Comparison of ENCODE assay signal across 8 mouse cellular contexts in genomic region chr17:6399281-6400096, GRCm38 (mm10). TPM values are rescaled to one million over a fixed set of nuclear protein-coding genes. Genes with fewer than 3 reads are reported as not detected.
A peak's percentile ranks its signal among the peaks of the same experiment; 100 is the strongest.
DNase-seq lines count a peak whose midpoint lies in the region; ATAC-seq and TF ChIP-seq lines count a peak whose summit lies in the region.
"Not testable (repeated sequence)": the region's sequence is repeated elsewhere in the genome, so short reads cannot be mapped to it uniquely, and the experiment has no call there.

No protein-coding gene starts in this region.

- 26% methylated on average over 6 of the region's 13 CpGs for WGBS in forebrain, postnatal 0 days
- 23% methylated on average over 5 of the region's 13 CpGs for WGBS in hindbrain, embryonic 11.5 days
- WGBS in lung, postnatal 0 days = 17% methylated on average over 6 of the region's 13 CpGs
- 25% methylated on average over 6 of the region's 13 CpGs for whole genome bisulfite sequencing in stomach, embryonic 16.5 days

- not testable (repeated sequence) for H3K9ac ChIP-seq in forebrain, postnatal 0 days; hindbrain, embryonic 11.5 days (ENCODE audit: low read depth, low read length); lung, postnatal 0 days (replicated peaks; ENCODE audit: low read depth); stomach, embryonic 16.5 days (ENCODE audit: low read length)

- peak; percentile 94 for ATAC-seq in forebrain, postnatal 0 days
- ATAC-seq in hindbrain, embryonic 11.5 days (ENCODE audit: low FRiP score) = peak; percentile 91
- ATAC-seq in lung, postnatal 0 days = peak; percentile 89
- ATAC-seq in stomach, embryonic 16.5 days (ENCODE audit: insufficient read depth, low FRiP score) = peak; percentile 75; the same call in 1 of the 2 replicates

- H3K4me1 ChIP-seq in forebrain, postnatal 0 days (ENCODE audit: insufficient read depth); hindbrain, embryonic 11.5 days (replicated peaks; ENCODE audit: control insufficient read depth, insufficient read depth, low read length); lung, postnatal 0 days (ENCODE audit: insufficient read depth, low read depth, low read length); stomach, embryonic 16.5 days (ENCODE audit: control insufficient read depth, insufficient read depth, low read length): not testable (repeated sequence)

- DNase-seq in MN1 (ENCODE audit: low spot score) = peak; percentile 30
- peak; percentile 69 for DNase-seq in embryo, embryonic 11 days
- peak; percentile 47 for DNase-seq in forebrain, postnatal 0 days
- DNase-seq in hindbrain, embryonic 11.5 days (ENCODE audit: low spot score) = peak; percentile 71
- DNase-seq in kidney, postnatal 10 days = peak; percentile 14
- DNase-seq in lung, postnatal 0 days (ENCODE audit: low spot score) = peak; percentile 4
- peak; percentile 63 for DNase-seq in neural tube, embryonic 10.5 days (ENCODE audit: extremely low spot score, low spot score)

- not testable (repeated sequence) for H3K9me3 ChIP-seq in forebrain, postnatal 0 days (ENCODE audit: low read length); hindbrain, embryonic 11.5 days (ENCODE audit: control insufficient read depth, low read length); lung, postnatal 0 days (ENCODE audit: low read length); stomach, embryonic 16.5 days (replicated peaks; ENCODE audit: control insufficient read depth, low read length)

- not testable (repeated sequence) for TF ChIP-seq EP300 in lung, postnatal 0 days (IDR thresholded peaks at IDR 0.05)

- not testable (repeated sequence) for TF ChIP-seq CTCF in forebrain, postnatal 0 days (IDR thresholded peaks at IDR 0.05; ENCODE audit: low read depth); lung, postnatal 0 days (IDR thresholded peaks at IDR 0.05)

- not testable (repeated sequence) for H3K4me3 ChIP-seq in forebrain, postnatal 0 days (ENCODE audit: low read depth, low read length); hindbrain, embryonic 11.5 days (ENCODE audit: low read depth, low read length); lung, postnatal 0 days (ENCODE audit: low read depth, low read length); stomach, embryonic 16.5 days (replicated peaks; ENCODE audit: low read length)

- not testable (repeated sequence) for H3K4me2 ChIP-seq in forebrain, postnatal 0 days (ENCODE audit: low read depth); hindbrain, embryonic 11.5 days (replicated peaks; ENCODE audit: low read depth, low read length); lung, postnatal 0 days (replicated peaks; ENCODE audit: low read depth, low read length); stomach, embryonic 16.5 days (ENCODE audit: low read depth, low read length)

- H3K27ac ChIP-seq in forebrain, postnatal 0 days (ENCODE audit: low read depth, low read length) = peak overlapping the region; percentile 40; the same call in 1 of the 2 replicates
- peak overlapping the region; percentile 79 for H3K27ac ChIP-seq in hindbrain, embryonic 11.5 days (ENCODE audit: low read depth, low read length)
- H3K27ac ChIP-seq in lung, postnatal 0 days (ENCODE audit: low read length); stomach, embryonic 16.5 days (ENCODE audit: low read length): not testable (repeated sequence)

- not testable (repeated sequence) for H3K36me3 ChIP-seq in forebrain, postnatal 0 days (ENCODE audit: insufficient read depth); hindbrain, embryonic 11.5 days (ENCODE audit: control insufficient read depth, insufficient read depth, low read length); lung, postnatal 0 days (ENCODE audit: insufficient read depth, low read length); stomach, embryonic 16.5 days (ENCODE audit: control insufficient read depth, insufficient read depth, low read length)

- not testable (repeated sequence) for H3K27me3 ChIP-seq in forebrain, postnatal 0 days (ENCODE audit: insufficient read depth, low read length); hindbrain, embryonic 11.5 days (ENCODE audit: control insufficient read depth, insufficient read depth, low read length); lung, postnatal 0 days (replicated peaks; ENCODE audit: insufficient read depth, low read length); stomach, embryonic 16.5 days (ENCODE audit: control insufficient read depth, insufficient read depth, low read length)

RNA-seq across cellular contexts. Expression of gene Dynlt1b, which starts 30.4 kb away (rescaled TPM):
- total RNA-seq in forebrain, postnatal 0 days (2014; rRNA removed) = 431 and 543 TPM in 2 replicates
- 1,167 and 1,337 TPM in 2 replicates for polyA plus RNA-seq in forebrain, postnatal 0 days (2015; fragmentation: Nextera tagmentation; extraction: Ambion mirVana)
- polyA plus RNA-seq in hindbrain, embryonic 11.5 days (2014; fragmentation: Nextera tagmentation; extraction: Ambion mirVana) = 838 and 876 TPM in 2 replicates
- 537 and 571 TPM in 2 replicates for polyA plus RNA-seq in lung, postnatal 0 days (2015; fragmentation: Nextera tagmentation; extraction: Ambion mirVana)
- polyA plus RNA-seq in stomach, embryonic 16.5 days (2015; fragmentation: Nextera tagmentation; extraction: Ambion mirVana) = 440 and 474 TPM in 2 replicates

Comparison
In these comparisons a context has a peak if more than half of its experiments do, and no peak if none do; other contexts are left out.
1. DNase-seq: peak in every context shown above with its lines; median percentile 71 in hindbrain, embryonic 11.5 days; 69 in embryo, embryonic 11 days; 63 in neural tube, embryonic 10.5 days; 47 in forebrain, postnatal 0 days; 30 in MN1; 14 in kidney, postnatal 10 days; 4 in lung, postnatal 0 days.